Mouse (Mus musculus): ENCODE measurements around the gene Zfp3.
A peak's percentile ranks its signal among the peaks of the same experiment; 100 is the strongest.

The Zfp3 gene

DNA sequence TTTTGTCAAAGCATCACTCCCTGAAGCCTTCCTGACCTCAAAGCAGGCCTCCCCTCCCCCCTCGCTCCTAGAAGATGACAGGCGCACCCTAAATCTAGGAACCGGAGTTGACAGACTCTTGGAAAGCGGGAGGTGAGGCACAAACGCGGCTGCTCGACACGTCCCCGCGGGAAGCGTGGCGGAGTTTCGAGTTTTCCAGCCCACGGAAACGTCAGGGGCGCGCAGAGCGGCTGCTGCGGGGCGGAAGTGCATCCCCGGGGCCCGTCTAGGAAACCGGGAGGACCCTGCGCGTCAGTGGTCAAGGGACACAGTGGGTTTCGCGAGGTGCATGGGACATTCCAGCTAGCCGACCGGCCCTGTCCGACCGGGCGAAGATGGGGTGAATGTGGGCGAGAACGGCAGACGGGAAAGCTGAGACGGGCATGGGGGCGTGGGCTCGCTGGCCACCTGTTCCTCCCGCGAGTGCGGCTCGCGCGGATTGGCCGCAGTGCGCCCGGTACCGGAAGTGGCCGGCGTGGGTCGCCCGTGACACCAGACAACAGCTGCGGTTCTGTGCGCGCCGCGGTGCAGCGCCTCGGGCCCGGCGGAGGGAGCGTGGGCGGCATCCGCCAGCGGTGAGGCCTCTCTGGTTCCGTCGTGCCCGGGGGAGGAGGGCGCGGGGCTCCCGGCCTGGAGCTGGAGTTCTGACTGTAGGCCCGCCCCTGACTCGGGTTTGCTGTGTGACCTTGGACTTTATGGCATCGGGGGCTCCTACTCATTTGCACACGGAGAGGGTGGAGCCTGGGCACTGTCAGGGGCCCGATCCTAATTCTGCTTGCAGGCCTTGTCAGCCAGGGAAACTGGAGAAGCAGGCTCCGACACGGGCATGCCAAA, at the start of gene Zfp3:
Gene Zfp3 (plus strand): TSS at position 274 of the 873 bp plus-strand sequence.
- peak; percentile 86 for DNase-seq (ENCODE audit: low spot score)

- no peak for DNase-seq (ENCODE audit: low spot score)
These were observed 48.2 kb upstream of the Zfp3 start for GRCm38 (mm10) chr11:70715832-70716231.

DNA sequence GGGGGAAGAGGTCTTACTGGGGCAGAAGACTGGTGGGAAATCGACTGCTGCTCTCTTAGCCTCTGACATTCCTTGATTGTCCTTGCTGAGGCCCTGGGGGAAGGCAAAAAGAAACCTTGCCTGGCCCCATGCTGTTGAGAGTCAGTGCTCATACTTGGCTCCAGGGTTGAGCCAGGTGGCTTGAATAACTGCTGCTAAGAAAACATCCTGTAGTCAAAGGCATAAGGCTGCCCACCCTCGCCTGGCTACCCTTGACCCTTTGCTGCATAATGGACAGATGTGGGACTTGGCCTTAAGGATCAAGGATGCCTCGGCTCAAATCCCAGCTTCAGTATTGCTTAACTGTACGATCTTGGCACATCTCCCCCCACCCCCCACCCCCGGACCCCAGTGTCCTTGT, 45.5 kb upstream of the Zfp3 start:
- DNase-seq (ENCODE audit: low spot score), result no peak

- DNase-seq (ENCODE audit: low spot score), result no peak
These were observed 43.4 kb upstream of the Zfp3 start for GRCm38 (mm10) chr11:70720567-70720966.

DNA sequence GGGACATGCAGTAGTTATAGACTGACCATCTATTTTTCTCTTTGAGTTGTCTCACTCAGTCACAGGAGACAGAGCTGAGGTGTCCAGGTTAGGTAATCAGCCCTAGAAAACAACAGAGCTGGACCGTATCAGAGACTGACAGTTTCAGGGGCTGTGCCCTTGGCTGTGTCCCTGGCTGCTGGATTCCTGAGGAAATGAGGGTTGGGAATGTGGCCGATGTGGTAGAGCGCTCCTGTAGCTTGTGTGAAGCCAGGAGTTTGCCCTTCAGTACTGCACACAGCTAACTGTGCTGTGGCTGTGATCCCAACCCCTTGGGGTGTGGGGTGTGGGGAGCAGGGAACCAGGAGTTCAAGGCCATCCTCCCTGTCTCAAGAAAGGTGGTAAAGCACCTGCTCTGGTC, 42.9 kb upstream of the Zfp3 start:
- no peak for DNase-seq (ENCODE audit: low spot score)

GRCm38 (mm10) chr11:70724706-70725105, 39.3 kb upstream of the Zfp3 start:
- DNase-seq (ENCODE audit: low spot score), result no peak

- no peak for DNase-seq (ENCODE audit: low spot score)
These were observed 37.4 kb upstream of the Zfp3 start for GRCm38 (mm10) chr11:70726585-70726984.

DNA sequence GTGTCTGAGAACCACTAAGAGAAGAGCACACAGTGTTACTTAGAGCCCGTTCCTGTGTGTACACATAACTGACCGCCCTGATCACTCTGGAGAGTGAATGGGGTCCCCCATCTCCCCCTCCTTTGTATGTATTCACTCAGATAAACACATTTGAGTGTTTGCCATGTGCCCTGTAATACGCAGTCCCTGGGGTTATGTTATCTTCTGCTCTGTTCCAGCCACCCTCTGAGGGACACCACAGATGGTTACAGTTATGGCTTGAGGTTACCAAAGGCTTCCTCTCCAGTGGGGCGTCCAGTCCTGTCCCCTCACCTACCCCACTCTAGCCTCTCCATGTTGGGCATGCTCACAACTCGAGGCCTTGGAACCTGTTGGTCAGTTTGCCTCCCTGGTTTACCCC, 36.6 kb upstream of the Zfp3 start:
- no peak for DNase-seq (ENCODE audit: low spot score)

DNA sequence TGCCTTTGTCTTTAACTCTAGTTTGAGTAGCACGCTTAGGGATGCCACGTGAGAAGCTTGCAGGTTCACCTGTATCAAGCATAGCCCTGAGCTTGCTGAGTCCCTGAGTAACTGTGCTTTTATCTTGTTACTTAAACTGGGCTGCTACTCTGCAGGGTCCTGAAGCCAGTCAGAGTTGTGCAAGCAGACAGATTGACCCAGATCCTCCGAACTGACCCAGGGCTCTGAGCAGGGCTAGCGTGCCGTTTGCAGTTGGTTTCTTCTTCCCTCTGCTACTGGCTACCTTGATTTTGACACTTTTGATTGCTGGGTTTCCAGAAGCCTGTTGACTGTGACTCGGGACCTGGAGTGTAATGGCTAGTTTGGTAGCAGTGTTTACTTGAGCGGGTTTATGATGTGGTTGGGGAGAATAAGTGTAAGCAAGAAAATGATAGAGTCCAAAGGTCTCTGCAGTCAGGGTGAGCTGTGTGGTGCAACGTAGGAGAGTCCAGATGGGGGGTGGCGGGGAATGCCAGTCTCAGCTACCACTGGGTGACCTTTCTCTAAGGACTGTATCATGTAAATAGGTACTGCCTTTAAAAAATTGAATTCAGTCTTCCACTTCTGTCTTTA, 33.5 kb upstream of the Zfp3 start:
- no peak for DNase-seq (ENCODE audit: low spot score)

DNA sequence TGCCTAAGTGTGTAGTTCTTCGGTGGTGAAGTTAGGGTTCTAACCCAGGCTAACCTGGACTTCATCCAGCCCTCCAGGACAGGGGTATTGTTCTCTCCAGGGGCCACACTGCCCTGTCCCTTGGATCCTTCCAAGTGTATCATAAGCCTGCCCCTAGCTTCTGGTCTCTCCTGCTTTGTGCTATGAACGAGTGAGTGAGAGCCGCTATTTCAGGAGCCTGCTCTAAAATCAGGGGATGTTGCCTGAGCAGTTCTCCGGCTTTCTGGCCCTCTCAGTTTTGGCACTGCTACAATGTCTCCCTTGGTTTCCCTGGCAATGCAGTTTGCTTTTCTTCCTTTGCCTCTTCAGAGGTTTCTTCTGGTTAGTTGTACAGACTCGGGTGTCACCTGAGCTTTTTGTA, 32.8 kb upstream of the Zfp3 start:
- DNase-seq (ENCODE audit: low spot score), result peak; percentile 46

- DNase-seq (ENCODE audit: low spot score), result no peak
These were observed 30.8 kb upstream of the Zfp3 start for GRCm38 (mm10) chr11:70733256-70733655.

- no peak for DNase-seq (ENCODE audit: low spot score)
These were observed 26.3 kb upstream of the Zfp3 start for GRCm38 (mm10) chr11:70737749-70738148.

DNA sequence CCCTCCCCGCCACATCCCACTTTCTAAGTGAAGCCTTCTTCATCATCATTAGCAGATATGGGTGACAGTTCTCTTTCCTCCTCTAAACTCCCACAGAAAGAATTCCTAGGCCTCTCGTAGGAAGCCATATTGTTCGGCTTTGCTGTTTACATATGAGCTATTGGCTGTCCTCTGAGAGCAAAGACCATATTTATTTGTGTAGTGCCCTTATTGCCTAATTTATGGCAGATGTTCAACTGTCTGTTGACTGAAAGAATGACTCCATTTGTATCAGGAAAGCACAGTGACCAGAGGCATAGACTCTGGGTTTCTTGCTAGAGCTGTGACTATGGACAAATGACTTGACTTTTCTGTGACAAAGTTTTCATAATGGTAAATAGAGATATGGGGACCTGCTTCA, 22.4 kb upstream of the Zfp3 start:
- DNase-seq (ENCODE audit: low spot score), result no peak

GRCm38 (mm10) chr11:70742117-70742516, 21.9 kb upstream of the Zfp3 start:
- no peak for DNase-seq (ENCODE audit: low spot score)

GRCm38 (mm10) chr11:70742581-70743459, 21.2 kb upstream of the Zfp3 start:
- no peak for DNase-seq (ENCODE audit: low spot score)

DNA sequence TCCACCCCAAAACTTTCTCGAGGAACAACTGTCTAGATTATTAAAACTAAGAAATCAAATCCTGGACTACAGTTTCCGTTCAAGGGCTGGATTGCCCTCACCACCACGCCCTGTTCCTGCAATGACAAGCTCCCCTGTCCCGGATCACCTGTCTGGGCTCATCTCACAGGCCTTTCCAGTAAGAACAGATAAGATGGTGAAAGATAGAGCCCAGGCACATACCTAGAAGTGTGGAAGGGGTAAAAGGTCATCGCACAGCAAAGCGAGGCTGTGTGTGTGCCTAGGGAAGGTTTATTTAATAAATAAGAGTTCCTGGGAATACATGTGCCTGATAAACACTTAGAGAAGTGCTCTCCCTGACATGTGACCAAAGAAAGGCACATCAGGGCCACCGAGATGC, 18.4 kb upstream of the Zfp3 start:
- no peak for DNase-seq (ENCODE audit: low spot score)

DNA sequence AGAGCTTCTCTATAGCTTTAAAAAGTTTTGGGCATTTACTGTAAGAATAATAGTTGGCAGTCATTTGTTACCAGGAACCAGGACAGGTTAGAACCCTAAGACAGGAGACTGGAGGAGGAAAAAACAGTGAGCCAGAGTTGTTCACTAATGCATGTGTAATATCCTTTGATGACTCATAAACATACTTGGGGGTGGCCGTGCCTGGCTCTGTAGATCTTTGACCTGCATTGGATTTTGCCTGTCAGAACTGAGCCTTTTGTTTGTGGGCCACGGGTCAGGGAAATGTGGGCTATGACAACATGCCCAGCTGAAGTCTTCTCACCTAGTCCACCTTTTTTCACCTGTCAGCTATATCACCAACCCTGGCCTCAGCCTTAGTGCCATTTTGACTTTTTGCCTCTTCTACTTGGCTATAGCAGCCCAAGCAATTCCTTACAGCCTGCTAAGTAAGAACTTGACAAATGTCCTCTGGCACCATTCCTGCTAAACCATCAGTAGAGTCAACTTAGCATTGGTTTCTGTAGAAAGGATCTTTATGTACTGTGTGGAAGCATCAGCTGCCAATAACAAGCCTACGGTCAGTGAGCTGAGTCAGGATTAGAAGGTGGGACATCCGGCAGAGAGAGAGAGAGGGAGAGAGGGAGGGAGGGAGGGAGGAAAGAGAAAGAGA, 16.0 kb upstream of the Zfp3 start:
- DNase-seq (ENCODE audit: low spot score), result no peak

- no peak for DNase-seq (ENCODE audit: low spot score)
These were observed 11.5 kb upstream of the Zfp3 start for GRCm38 (mm10) chr11:70752337-70753017.

GRCm38 (mm10) chr11:70753146-70753545, 10.9 kb upstream of the Zfp3 start:
- no peak for DNase-seq (ENCODE audit: low spot score)

DNA sequence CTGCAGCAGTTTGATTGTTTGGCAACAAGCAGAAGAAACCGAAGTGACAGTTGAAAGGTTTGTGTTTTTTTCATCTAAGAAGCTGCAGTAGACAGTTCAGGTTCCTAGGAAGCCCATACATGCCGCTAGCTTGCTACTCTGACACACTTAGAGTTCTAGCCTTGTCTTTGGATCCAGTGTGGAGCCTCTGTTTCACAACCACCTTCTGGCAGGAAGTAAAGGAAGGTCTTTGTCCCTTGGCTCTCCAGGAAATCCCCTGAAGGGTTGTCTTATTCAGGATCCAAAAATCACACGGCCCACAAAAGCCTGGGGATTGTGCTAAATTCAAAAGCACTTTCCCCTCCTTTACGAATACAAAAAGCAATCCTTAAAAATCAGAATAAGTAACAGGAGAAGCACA, 9.5 kb upstream of the Zfp3 start:
- DNase-seq (ENCODE audit: low spot score), result no peak

GRCm38 (mm10) chr11:70754958-70755357, 9.1 kb upstream of the Zfp3 start:
- no peak for DNase-seq (ENCODE audit: low spot score)

DNA sequence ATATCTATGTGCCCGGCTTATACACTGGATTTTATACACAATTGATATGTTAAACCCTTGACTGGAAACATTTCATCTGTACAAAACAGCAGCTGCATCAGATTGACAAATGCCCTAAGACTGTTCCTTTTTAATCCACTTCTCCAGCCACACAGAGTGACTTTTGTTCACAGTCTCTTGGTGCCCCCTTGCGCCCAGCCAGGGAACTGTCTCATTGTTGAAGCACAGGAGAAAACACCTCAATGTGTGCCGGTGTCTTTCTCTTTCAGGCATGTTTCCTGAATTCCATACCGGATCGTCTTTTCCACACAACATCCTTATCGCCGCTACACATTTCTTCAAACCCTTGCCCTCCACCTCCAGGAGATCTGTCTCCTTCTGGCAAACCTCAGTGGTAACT, 8.4 kb upstream of the Zfp3 start:
- DNase-seq (ENCODE audit: low spot score), result no peak
